Mouse (Mus musculus): ENCODE results near the gene Plekho1.
A peak's percentile ranks its signal among the peaks of the same experiment; 100 is the strongest.
"Not testable (repeated sequence)": the region's sequence is repeated elsewhere in the genome, so short reads cannot be mapped to it uniquely, and the experiment has no call there.

Gene Plekho1

GRCm38 (mm10) chr3:95995802-95996428, at the start of gene Plekho1:
Gene Plekho1 (minus strand): TSS chr3:95996001.
- DNase-seq (ENCODE audit: low read depth, low spot score): peak; percentile 74

GRCm38 (mm10) chr3:96044559-96044958, 48.8 kb upstream of the Plekho1 start:
- DNase-seq (ENCODE audit: low read depth, low spot score): not testable (repeated sequence)

- peak; percentile 66 for DNase-seq (ENCODE audit: low read depth, low spot score)
Measured at GRCm38 (mm10) chr3:96043104-96043503, 47.3 kb upstream of the Plekho1 start.

- DNase-seq (ENCODE audit: low read depth, low spot score): no peak
Measured at GRCm38 (mm10) chr3:96041079-96041478, 45.3 kb upstream of the Plekho1 start.

GRCm38 (mm10) chr3:96040663-96041006, 44.8 kb upstream of the Plekho1 start:
- no peak for DNase-seq (ENCODE audit: low read depth, low spot score)

GRCm38 (mm10) chr3:96039857-96040662, 44.3 kb upstream of the Plekho1 start:
- no peak for DNase-seq (ENCODE audit: low read depth, low spot score)

- no peak for DNase-seq (ENCODE audit: low read depth, low spot score)
Measured at GRCm38 (mm10) chr3:96038851-96039250, 43.0 kb upstream of the Plekho1 start.

GRCm38 (mm10) chr3:96038156-96038555, 42.4 kb upstream of the Plekho1 start:
- no peak for DNase-seq (ENCODE audit: low read depth, low spot score)

GRCm38 (mm10) chr3:96036796-96037195, 41.0 kb upstream of the Plekho1 start:
- DNase-seq (ENCODE audit: low read depth, low spot score): no peak

GRCm38 (mm10) chr3:96033046-96033445, 37.2 kb upstream of the Plekho1 start:
- no peak for DNase-seq (ENCODE audit: low read depth, low spot score)

- DNase-seq (ENCODE audit: low read depth, low spot score): no peak
Measured at GRCm38 (mm10) chr3:96032652-96033017, 36.8 kb upstream of the Plekho1 start.

- DNase-seq (ENCODE audit: low read depth, low spot score): no peak
Measured at GRCm38 (mm10) chr3:96031991-96032651, 36.3 kb upstream of the Plekho1 start.

GRCm38 (mm10) chr3:96029766-96030165, 34.0 kb upstream of the Plekho1 start:
- no peak for DNase-seq (ENCODE audit: low read depth, low spot score)

- no peak for DNase-seq (ENCODE audit: low read depth, low spot score)
Measured at GRCm38 (mm10) chr3:96029336-96029735, 33.5 kb upstream of the Plekho1 start.

- DNase-seq (ENCODE audit: low read depth, low spot score): peak; percentile 10
Measured at GRCm38 (mm10) chr3:96027875-96028274, 32.1 kb upstream of the Plekho1 start.

GRCm38 (mm10) chr3:96027145-96027544, 31.3 kb upstream of the Plekho1 start:
- no peak for DNase-seq (ENCODE audit: low read depth, low spot score)

GRCm38 (mm10) chr3:96021421-96022128, 25.8 kb upstream of the Plekho1 start:
- DNase-seq (ENCODE audit: low read depth, low spot score): no peak

- DNase-seq (ENCODE audit: low read depth, low spot score): no peak
Measured at GRCm38 (mm10) chr3:96020735-96021134, 24.9 kb upstream of the Plekho1 start.

GRCm38 (mm10) chr3:96017461-96017860, 21.7 kb upstream of the Plekho1 start:
- DNase-seq (ENCODE audit: low read depth, low spot score): no peak

- no peak for DNase-seq (ENCODE audit: low read depth, low spot score)
Measured at GRCm38 (mm10) chr3:96016257-96016889, 20.6 kb upstream of the Plekho1 start.

- no peak for DNase-seq (ENCODE audit: low read depth, low spot score)
Measured at GRCm38 (mm10) chr3:96015681-96016080, 19.9 kb upstream of the Plekho1 start.

- DNase-seq (ENCODE audit: low read depth, low spot score): no peak
Measured at GRCm38 (mm10) chr3:96012805-96013204, 17.0 kb upstream of the Plekho1 start.

Measured in A20 (cell line).